Mouse (Mus musculus) forebrain, embryonic 10.5 days (tissue): ENCODE results near the gene Ostf1. TPM values are rescaled to one million over a fixed set of nuclear protein-coding genes. Genes with fewer than 3 reads are reported as not detected.
A peak's percentile ranks its signal among the peaks of the same experiment; 100 is the strongest.

Experiments
- DNase-seq: peaks from one replicate; pipeline ENCODE4 v3.0.0-alpha.2; 2017; ENCODE audit warnings: low spot score; ENCODE audit errors: extremely low spot score
- H3K27ac ChIP-seq: fragments of 300-500 bp; sonication (generic); 2 replicates; pipeline ENCODE4 v1.5.1; 2016; ENCODE audit warnings: mild to moderate bottlenecking
- H3K27me3 ChIP-seq: fragments of 300-500 bp; sonication (generic); 2 replicates; pipeline ENCODE4 v1.6.1; 2016; ENCODE audit warnings: mild to moderate bottlenecking; ENCODE audit not compliant: poor library complexity, severe bottlenecking
- H3K36me3 ChIP-seq: fragments of 300-500 bp; sonication (generic); replicated peaks from 2 replicates; pipeline ENCODE4 v1.6.1; 2016; ENCODE audit warnings: mild to moderate bottlenecking, moderate library complexity
- H3K4me1 ChIP-seq: fragments of 300-500 bp; sonication (generic); 2 replicates; pipeline ENCODE4 v1.6.1; 2016
- H3K4me3 ChIP-seq: fragments of 300-500 bp; sonication (generic); 2 replicates; pipeline ENCODE4 v1.5.1; 2016; ENCODE audit warnings: mild to moderate bottlenecking, moderate library complexity
- H3K9me3 ChIP-seq: fragments of 300-500 bp; sonication (generic); 2 replicates; pipeline ENCODE4 v1.6.1; 2016; ENCODE audit warnings: mild to moderate bottlenecking, moderate library complexity
- WGBS: fragments of 180-500 bp; shearing (Covaris S2); methylation state at CpG from one replicate; pipeline ENCODE4 v1.1.7; 2016; 5-methylcytosine and 5-hydroxymethylcytosine counted together
- polyA plus RNA-seq: library from polyadenylated mRNA; unstranded; fragments of >200 nt; fragmentation: Nextera tagmentation; extraction: Ambion mirVana; gene quantifications from 2 replicates; pipeline ENCODE4 v1.2.1, GENCODE M21; 2016

Gene Ostf1
- polyA plus RNA-seq, 1 experiment from 2014 or later = 39.7 TPM

DNA sequence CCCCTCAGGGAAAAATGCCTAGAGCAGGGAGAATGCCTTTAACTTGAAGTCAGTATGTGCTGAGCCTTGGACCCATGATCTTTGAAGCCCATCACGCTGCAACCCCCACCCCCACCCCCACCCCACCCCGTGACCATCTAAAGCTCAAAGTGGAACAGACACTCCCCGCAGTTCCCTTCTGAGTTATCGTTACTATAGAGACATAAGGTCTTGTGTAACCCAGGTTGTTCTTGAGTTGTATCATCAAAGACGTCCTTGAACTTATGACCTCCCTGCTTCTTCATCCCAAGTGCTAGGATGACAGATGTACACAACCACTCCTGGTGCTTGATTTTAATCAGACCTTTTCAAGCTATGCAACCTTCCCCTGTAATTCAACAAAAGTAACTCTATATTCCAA lies 57.7 kb downstream of the Ostf1 start:
- H3K4me1 ChIP-seq = peaks cover 12% of the 10 kb centered on the region
- WGBS = 82% methylated on average over 5 of the region's 5 CpGs
- DNase-seq = no peak
- no peaks in the 10 kb centered on the region for H3K9me3 ChIP-seq
- no peaks in the 10 kb centered on the region for H3K36me3 ChIP-seq
- H3K4me3 ChIP-seq = no peak overlapping the region
- no peak overlapping the region for H3K27ac ChIP-seq
- H3K27me3 ChIP-seq = no peaks in the 10 kb centered on the region

DNA sequence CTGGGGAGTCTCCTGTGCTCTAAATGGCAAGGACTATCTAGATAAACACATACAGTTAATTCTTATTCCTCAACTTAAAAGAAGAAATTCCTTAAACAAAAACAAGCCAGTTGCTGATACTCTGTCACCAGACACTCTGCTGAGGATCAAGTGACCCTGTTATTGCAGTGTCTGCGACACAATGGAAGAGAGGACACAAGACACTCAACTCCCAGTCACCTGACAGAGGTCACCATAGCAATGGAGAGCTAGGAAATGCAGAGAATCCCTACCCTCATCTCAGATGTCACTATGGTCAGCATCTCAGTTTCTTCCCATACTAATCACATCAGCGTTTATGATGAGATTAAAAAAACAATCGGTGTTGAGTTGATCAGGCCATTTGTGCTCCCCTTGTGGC lies 58.2 kb downstream of the Ostf1 start:
- WGBS = 75% methylated on average over 3 of the region's 3 CpGs
- Histone ChIP-seq H3K36me3 (no peaks in the 10 kb centered on the region), H3K27ac (no peak overlapping the region), H3K27me3 (no peaks in the 10 kb centered on the region), H3K4me1 (peaks cover 7% of the 10 kb centered on the region), H3K9me3 (no peaks in the 10 kb centered on the region), H3K4me3 (no peak overlapping the region)
- DNase-seq = no peak

DNA sequence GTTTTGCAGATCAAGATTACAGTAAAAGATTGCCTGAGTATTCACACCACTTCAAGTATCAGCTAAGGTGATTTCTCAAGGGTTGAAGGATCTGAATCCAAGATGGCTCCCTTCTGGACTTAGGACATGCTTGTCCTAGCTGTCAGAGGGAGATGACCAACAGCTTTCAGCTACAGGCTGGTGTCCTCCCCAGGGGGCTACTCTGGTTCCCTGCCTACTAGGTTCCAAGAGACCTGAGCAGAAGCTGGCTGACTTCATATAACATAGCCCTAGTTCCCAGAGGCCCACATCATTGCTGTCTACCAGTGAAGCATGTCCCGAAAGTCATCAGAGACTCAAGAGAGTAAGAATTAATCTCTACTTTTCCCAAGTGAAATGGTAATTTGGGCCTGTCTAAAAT lies 62.1 kb downstream of the Ostf1 start:
- WGBS = 92% methylated on average over 1 of the region's 1 CpGs
- H3K4me3 ChIP-seq = no peak overlapping the region
- no peak for DNase-seq
- H3K4me1 ChIP-seq = no peaks in the 10 kb centered on the region; the same call in 1 of the 2 replicates
- no peaks in the 10 kb centered on the region for H3K36me3 ChIP-seq
- no peaks in the 10 kb centered on the region for H3K9me3 ChIP-seq
- H3K27ac ChIP-seq = no peak overlapping the region
- no peaks in the 10 kb centered on the region for H3K27me3 ChIP-seq

DNA sequence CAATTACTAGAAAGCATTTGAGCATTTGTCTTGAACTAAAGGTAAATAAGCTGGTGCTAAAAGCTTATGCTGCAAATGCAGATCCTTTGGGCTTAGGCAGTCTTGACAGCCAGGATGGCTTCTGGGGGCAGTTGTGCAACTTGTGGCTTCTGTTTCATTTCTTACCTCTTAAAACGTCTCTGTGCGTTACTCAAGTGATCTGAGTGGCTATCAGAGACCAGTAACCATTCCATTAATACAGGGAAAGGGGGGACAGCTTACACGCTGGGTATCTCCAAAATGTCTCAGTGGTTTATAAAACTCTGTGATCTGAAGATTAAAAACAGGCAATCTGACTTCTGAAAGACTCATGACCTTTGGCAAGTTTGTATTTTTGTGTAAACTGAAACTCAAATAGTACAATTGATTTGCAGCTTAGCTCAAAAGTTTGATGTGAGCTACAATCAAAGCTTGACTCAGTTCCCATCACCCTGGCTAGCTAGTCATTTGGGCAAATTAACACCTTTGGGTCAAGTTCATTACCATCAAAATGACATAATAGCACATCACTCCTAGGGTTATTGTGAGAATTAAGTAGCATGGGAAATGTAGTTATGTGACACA lies 62.7 kb downstream of the Ostf1 start:
- Histone ChIP-seq H3K4me3 (no peak overlapping the region), H3K4me1 (no peaks in the 10 kb centered on the region; the same call in 1 of the 2 replicates), H3K36me3 (no peaks in the 10 kb centered on the region), H3K27me3 (no peaks in the 10 kb centered on the region), H3K27ac (no peak overlapping the region), H3K9me3 (no peaks in the 10 kb centered on the region)
- DNase-seq = no peak
- WGBS = 90% methylated on average over 3 of the region's 3 CpGs

DNA sequence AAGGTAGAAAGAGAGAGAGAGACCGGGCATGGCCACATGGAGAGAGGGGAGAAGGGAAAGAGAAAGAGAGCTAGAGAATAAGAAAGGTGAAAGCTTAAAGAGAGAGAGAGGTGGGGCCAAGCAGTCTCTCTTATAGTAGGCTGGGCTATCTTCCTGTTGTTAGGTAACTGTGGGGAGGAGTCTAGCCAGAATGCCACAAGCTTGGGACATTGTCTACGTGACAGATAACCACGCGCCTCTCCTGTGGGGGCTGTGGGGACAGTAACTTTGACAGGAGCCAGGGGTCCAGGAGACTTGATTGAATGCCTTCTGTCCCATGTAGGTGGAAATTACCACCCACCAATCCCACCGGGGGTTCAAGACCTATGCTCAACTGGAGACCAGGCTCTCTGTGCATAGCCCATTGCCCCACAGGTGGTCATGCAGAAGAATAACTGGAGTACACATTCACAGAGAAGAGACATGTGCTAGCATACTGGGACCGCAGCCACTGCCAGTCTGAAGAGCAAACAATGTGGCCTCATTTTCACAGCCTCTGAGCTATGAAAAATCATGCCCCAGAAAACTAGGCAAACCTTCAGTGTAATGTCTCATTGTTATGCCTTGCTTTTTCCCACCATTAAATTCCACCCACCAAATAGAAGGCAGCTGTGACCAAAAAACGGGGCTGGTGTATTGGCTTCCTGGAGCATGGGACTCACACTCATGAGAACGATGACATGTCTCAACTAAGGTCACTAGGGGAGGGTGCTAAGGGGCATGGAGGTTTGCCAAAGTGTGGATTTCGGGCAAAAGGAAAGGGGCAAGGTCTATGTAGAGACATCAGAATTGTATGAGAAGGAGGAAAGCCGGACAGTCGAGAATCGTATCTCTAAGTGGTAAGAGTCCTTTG lies 63.4 kb downstream of the Ostf1 start:
- no peaks in the 10 kb centered on the region for H3K27me3 ChIP-seq
- no peak for DNase-seq
- H3K27ac ChIP-seq = no peak overlapping the region
- 91% methylated on average over 12 of the region's 12 CpGs for WGBS
- no peaks in the 10 kb centered on the region for H3K4me1 ChIP-seq
- H3K36me3 ChIP-seq = no peaks in the 10 kb centered on the region
- no peak overlapping the region for H3K4me3 ChIP-seq
- no peaks in the 10 kb centered on the region for H3K9me3 ChIP-seq

DNA sequence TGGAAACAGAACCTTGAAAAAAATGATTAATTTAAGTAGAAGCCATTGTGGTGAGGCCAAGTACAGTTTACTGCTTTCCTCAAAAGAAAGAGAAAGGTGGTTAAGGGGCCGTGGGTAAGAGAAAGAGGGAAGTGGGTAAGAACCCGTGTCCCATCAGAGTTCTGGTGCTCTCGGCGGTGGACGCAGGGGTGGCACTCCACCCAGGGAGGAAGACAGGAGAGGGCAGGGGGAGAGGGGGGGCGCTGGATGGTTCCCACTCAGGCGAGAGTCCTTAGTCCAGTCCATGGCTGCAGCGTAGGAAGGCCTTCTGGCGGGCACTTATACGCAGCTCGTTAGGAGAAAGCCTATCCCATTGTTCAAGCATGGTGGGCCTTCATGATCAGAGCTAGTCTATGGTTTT lies 64.1 kb downstream of the Ostf1 start:
- no peak overlapping the region for H3K27ac ChIP-seq
- DNase-seq = no peak
- no peaks in the 10 kb centered on the region for H3K27me3 ChIP-seq
- WGBS = 85% methylated on average over 11 of the region's 11 CpGs
- no peak overlapping the region for H3K4me3 ChIP-seq
- no peaks in the 10 kb centered on the region for H3K4me1 ChIP-seq
- no peaks in the 10 kb centered on the region for H3K36me3 ChIP-seq
- no peaks in the 10 kb centered on the region for H3K9me3 ChIP-seq

DNA sequence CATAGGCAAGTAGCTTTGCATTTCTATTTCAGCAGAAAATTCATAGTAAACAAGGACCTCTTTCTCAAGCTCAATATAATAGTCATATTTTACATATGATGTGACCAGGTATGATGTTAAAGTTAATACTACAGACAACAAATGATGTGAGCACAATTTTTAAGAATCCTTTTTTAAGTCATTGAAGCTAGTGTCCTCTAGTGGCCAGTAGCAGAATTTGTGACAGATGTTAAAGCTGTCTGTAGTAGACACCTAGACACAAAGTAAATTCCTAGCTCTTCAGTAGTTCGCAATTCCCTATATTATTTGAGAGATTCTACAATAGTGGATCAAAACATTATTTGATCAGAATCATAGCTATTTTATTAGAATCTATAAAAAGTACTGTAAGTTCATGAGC lies 73.9 kb downstream of the Ostf1 start:
- Histone ChIP-seq H3K27ac (no peak overlapping the region), H3K36me3 (no peaks in the 10 kb centered on the region), H3K27me3 (no peaks in the 10 kb centered on the region), H3K9me3 (no peaks in the 10 kb centered on the region), H3K4me3 (no peak overlapping the region), H3K4me1 (no peaks in the 10 kb centered on the region)
- WGBS = 88% methylated on average over 1 of the region's 1 CpGs
- no peak for DNase-seq

DNA sequence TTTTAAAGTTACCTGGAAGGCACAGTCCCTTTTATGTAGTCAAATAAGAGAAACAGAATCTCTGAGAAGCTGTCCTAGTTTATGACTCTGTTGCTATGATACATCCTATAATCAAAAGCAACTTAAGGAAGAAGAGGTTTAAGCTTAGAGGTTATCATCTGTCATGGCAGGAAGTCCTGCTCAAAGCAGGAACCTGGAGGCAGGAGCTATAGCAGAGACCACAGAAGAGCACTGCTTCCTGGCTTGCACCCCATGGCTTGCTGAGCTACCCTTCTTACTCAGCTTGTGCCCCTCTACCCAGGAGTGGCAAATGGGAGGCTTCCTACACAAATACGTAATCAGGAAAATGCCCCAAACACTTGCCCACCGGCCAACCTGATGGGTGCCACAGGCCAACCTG lies 76.0 kb downstream of the Ostf1 start:
- H3K27me3 ChIP-seq = no peaks in the 10 kb centered on the region
- DNase-seq = no peak
- no peak overlapping the region for H3K27ac ChIP-seq
- no peak overlapping the region for H3K4me3 ChIP-seq
- WGBS = 79% methylated on average over 2 of the region's 2 CpGs
- no peaks in the 10 kb centered on the region for H3K36me3 ChIP-seq
- no peaks in the 10 kb centered on the region for H3K4me1 ChIP-seq
- no peaks in the 10 kb centered on the region for H3K9me3 ChIP-seq

DNA sequence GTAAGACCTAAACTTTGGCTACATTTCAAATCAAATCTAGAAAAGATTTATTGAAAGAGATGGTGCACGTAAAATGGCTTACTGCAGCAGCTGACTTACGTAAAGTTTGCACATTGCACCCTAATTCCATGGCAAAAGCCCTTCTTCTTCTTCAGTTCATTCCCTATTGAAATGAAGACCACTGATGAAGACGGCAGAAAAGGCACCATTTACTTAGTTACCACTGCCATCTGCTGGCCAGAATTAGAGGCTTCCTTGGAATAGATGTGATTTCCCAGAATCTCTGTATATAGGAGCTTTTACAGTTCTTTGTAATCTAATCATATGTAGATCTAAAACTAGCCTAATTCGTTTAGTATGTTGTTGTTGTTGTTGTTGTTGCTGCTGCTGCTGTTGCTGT lies 83.0 kb downstream of the Ostf1 start:
- Histone ChIP-seq H3K27me3 (no peaks in the 10 kb centered on the region), H3K27ac (no peak overlapping the region), H3K9me3 (no peaks in the 10 kb centered on the region), H3K4me3 (no peak overlapping the region), H3K4me1 (no peaks in the 10 kb centered on the region), H3K36me3 (no peaks in the 10 kb centered on the region)
- DNase-seq = peak; percentile 31
- WGBS = 20% methylated on average over 4 of the region's 4 CpGs

Other genes starting within 250 kb of the Ostf1 start
- gene Nmrk1, start 127 bp upstream of the Ostf1 start, polyA plus RNA-seq = 6.2 and 6.4 TPM in 2 replicates
- gene Carnmt1, start 38.9 kb upstream of the Ostf1 start, polyA plus RNA-seq = 25.6 and 28.0 TPM in 2 replicates
- 43.8 and 45.1 TPM in 2 replicates for gene D030056L22Rik, start 81.4 kb upstream of the Ostf1 start, polyA plus RNA-seq
- gene Trpm6, start 118.2 kb upstream of the Ostf1 start, polyA plus RNA-seq = 0.21 and 0.30 TPM in 2 replicates